Mouse (Mus musculus): ENCODE measurements at regions not wholly inside any gene's neighbourhood (a gene's known extent, or its start where the extent isn't known, plus 50 kb on each side); places are given as distances from the start of the nearest gene placed in this dataset.
A peak's percentile ranks its signal among the peaks of the same experiment; 100 is the strongest.

DNA sequence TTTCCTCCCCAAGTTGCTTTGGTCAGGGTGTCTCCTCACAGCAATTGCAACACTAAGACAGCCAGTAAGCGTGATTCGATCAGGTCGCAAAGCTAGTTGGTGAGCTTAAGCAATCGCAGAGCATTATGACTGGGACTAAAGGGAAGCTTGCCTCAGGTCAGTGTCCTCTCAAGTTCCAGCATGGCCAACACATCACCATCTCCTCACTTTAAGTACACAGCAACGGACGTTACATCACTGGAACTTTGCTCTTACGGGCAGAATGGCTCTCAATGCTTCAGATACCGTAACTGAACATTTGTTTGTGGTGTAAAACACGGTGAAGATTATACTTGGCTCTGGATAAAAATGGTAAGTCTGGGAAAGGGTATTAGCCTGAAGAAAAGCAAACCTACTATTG, 106.7 kb downstream of the Sptssa start:
- Histone ChIP-seq H3K9me3 (ENCODE audit: control insufficient read depth, low read length) (no peaks in the 10 kb centered on the region), H3K4me1 (ENCODE audit: control insufficient read depth, insufficient read depth, low read length) (no peaks in the 10 kb centered on the region), H3K4me2 (ENCODE audit: low read depth) (no peak overlapping the region), H3K4me3 (ENCODE audit: low read depth, low read length) (no peak overlapping the region), H3K9ac (ENCODE audit: low read length) (no peak overlapping the region), H3K27me3 (ENCODE audit: control insufficient read depth, insufficient read depth, low read length) (no peaks in the 10 kb centered on the region), H3K27ac (ENCODE audit: low read depth, low read length) (no peak overlapping the region), H3K36me3 (ENCODE audit: control insufficient read depth, insufficient read depth, low read length) (no peaks in the 10 kb centered on the region)
- 86% methylated on average over 9 of the region's 9 CpGs for WGBS
- ATAC-seq (ENCODE audit: insufficient read depth, low FRiP score, low TSS enrichment) (no peak), DNase-seq (ENCODE audit: low spot score) (no peak)

DNA sequence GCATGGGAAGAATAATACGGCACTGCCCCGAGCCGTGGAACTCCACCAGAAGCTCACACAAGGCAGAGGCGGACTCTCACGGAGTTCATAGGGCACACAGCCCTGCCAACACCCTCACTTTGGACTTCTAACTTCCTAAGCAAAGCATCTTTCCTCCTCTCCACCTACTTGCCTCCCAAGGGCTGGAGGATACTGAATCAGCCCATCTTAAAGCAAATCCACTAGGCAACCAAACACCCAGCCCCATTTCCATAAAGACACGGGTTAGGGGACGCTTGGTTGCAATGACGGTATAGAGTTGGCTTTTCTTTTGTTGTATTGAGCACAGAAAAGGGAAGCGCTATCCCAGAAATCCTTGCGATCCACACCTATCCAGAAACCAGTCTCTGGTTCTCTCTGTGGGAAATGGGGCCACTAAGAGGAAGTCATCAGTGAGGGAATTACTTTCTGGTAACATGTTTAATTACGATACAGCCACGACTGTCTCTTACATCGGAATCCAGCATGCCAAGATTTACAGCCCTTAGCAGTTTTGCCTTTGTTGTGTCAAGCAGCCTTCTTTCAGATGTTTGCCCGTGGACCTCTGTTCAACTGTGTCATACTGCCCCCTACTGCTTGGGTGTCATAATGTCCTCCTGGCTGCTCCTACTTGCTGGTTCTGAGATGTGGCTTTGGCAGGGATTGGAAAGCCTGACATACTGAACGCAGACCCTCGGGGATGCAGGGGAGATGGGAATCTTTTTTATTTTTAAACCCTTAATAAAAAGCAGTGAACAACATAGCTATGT, 110.4 kb downstream of the Sptssa start:
- Histone ChIP-seq H3K9me3 (ENCODE audit: control insufficient read depth, low read length) (no peaks in the 10 kb centered on the region), H3K4me2 (ENCODE audit: low read depth) (peak overlapping the region; percentile 4; the same call in 1 of the 2 replicates), H3K4me3 (ENCODE audit: low read depth, low read length) (no peak overlapping the region), H3K27me3 (ENCODE audit: control insufficient read depth, insufficient read depth, low read length) (no peaks in the 10 kb centered on the region), H3K4me1 (ENCODE audit: control insufficient read depth, insufficient read depth, low read length) (no peaks in the 10 kb centered on the region), H3K36me3 (ENCODE audit: control insufficient read depth, insufficient read depth, low read length) (no peaks in the 10 kb centered on the region), H3K27ac (ENCODE audit: low read depth, low read length) (no peak overlapping the region), H3K9ac (ENCODE audit: low read length) (no peak overlapping the region)
- peak; percentile 84 for DNase-seq (ENCODE audit: low spot score)
- no peak for ATAC-seq (ENCODE audit: insufficient read depth, low FRiP score, low TSS enrichment)
- WGBS = 32% methylated on average over 16 of the region's 16 CpGs

DNA sequence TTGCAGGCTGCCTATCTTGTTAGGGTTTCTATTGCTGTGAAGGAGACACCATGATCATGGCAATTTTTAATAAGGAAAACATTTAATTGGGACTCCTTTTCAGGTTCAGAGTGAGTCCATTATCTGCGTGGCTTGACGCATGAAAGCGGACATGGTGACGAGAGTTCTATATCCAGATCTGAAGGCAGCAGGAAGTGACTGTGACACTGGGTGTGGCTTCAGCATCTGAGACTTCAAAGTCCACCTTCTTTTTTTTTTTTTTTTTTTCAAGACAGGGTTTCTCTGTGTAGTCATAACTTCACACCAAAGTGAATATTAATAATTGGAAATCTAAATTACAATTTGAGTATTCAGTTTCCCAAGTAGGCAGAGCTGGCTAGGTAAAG, 118.1 kb downstream of the Sptssa start:
- Histone ChIP-seq H3K9me3 (ENCODE audit: control insufficient read depth, low read length) (no peaks in the 10 kb centered on the region), H3K27me3 (ENCODE audit: control insufficient read depth, insufficient read depth, low read length) (no peaks in the 10 kb centered on the region), H3K36me3 (ENCODE audit: control insufficient read depth, insufficient read depth, low read length) (no peaks in the 10 kb centered on the region), H3K4me2 (ENCODE audit: low read depth) (no peak overlapping the region), H3K4me1 (ENCODE audit: control insufficient read depth, insufficient read depth, low read length) (peaks cover 5% of the 10 kb centered on the region; the same call in 1 of the 2 replicates), H3K27ac (ENCODE audit: low read depth, low read length) (no peak overlapping the region), H3K9ac (ENCODE audit: low read length) (no peak overlapping the region), H3K4me3 (ENCODE audit: low read depth, low read length) (no peak overlapping the region)
- ATAC-seq (ENCODE audit: insufficient read depth, low FRiP score, low TSS enrichment) (no peak), DNase-seq (ENCODE audit: low spot score) (no peak)
- 92% methylated on average over 4 of the region's 4 CpGs for WGBS

DNA sequence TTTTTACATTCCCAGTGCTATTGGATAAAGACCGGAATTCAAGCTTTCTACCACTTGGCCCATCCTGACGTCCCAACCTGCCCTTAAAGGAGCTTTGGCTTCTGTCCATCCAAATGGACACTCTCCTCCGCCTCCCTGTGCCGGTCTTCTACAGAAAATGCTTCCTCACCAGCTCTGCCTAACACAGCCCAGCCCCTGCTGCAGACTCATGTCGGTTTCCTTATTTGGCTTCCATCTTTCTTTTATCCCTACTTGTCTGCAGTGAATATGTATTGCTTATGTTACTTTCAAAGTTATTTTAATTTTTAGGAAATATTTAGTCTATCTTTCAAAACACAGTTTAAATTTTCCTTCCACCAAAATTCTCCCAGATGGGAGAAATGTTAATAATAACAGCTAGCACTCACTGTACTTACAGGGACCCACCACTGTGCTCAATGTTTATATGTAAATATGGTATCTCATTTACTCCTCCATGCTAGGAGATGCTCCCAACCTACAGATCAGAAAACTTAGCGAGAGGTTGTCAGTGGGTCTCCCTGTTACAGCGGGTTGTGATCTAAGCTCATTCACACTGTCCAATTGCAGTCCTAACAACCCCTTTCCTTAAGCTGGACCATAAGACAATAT, 118.6 kb downstream of the Sptssa start:
- Histone ChIP-seq H3K4me2 (ENCODE audit: low read depth) (no peak overlapping the region), H3K9ac (ENCODE audit: low read length) (no peak overlapping the region), H3K36me3 (ENCODE audit: control insufficient read depth, insufficient read depth, low read length) (no peaks in the 10 kb centered on the region), H3K27me3 (ENCODE audit: control insufficient read depth, insufficient read depth, low read length) (no peaks in the 10 kb centered on the region), H3K4me1 (ENCODE audit: control insufficient read depth, insufficient read depth, low read length) (peaks cover 5% of the 10 kb centered on the region; the same call in 1 of the 2 replicates), H3K27ac (ENCODE audit: low read depth, low read length) (no peak overlapping the region), H3K4me3 (ENCODE audit: low read depth, low read length) (no peak overlapping the region), H3K9me3 (ENCODE audit: control insufficient read depth, low read length) (no peaks in the 10 kb centered on the region)
- DNase-seq (ENCODE audit: low spot score) (no peak), ATAC-seq (ENCODE audit: insufficient read depth, low FRiP score, low TSS enrichment) (no peak)
- 90% methylated on average over 7 of the region's 7 CpGs for WGBS

DNA sequence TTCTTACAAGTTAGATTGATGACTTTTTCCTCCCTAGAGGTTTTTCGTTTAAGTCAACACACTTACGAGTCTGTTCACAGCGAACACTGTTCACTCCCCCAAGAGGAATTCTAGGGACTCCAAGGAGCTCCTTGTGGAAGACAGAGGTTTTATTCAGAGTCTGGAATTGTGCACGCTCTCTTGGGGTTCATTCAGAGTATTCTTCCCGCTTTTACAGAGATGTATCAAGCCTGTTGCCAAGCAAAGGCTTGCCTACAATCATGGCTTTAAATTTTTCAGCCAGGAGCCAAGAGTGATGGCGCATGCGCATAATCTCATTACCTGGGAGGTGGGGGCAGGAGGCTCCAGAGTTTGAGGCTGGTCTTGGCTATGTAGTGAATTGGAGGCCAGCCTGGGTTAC, 119.4 kb downstream of the Sptssa start:
- Histone ChIP-seq H3K4me1 (ENCODE audit: control insufficient read depth, insufficient read depth, low read length) (peaks cover 5% of the 10 kb centered on the region; the same call in 1 of the 2 replicates), H3K9me3 (ENCODE audit: control insufficient read depth, low read length) (no peaks in the 10 kb centered on the region), H3K4me2 (ENCODE audit: low read depth) (no peak overlapping the region), H3K36me3 (ENCODE audit: control insufficient read depth, insufficient read depth, low read length) (no peaks in the 10 kb centered on the region), H3K27ac (ENCODE audit: low read depth, low read length) (0 out of 2 replicates have a peak overlapping the region, but pooled peaks have one; percentile 39), H3K9ac (ENCODE audit: low read length) (no peak overlapping the region), H3K27me3 (ENCODE audit: control insufficient read depth, insufficient read depth, low read length) (no peaks in the 10 kb centered on the region), H3K4me3 (ENCODE audit: low read depth, low read length) (no peak overlapping the region)
- no peak for DNase-seq (ENCODE audit: low spot score)
- ATAC-seq (ENCODE audit: insufficient read depth, low FRiP score, low TSS enrichment) = no peak
- 60% methylated on average over 7 of the region's 7 CpGs for WGBS

DNA sequence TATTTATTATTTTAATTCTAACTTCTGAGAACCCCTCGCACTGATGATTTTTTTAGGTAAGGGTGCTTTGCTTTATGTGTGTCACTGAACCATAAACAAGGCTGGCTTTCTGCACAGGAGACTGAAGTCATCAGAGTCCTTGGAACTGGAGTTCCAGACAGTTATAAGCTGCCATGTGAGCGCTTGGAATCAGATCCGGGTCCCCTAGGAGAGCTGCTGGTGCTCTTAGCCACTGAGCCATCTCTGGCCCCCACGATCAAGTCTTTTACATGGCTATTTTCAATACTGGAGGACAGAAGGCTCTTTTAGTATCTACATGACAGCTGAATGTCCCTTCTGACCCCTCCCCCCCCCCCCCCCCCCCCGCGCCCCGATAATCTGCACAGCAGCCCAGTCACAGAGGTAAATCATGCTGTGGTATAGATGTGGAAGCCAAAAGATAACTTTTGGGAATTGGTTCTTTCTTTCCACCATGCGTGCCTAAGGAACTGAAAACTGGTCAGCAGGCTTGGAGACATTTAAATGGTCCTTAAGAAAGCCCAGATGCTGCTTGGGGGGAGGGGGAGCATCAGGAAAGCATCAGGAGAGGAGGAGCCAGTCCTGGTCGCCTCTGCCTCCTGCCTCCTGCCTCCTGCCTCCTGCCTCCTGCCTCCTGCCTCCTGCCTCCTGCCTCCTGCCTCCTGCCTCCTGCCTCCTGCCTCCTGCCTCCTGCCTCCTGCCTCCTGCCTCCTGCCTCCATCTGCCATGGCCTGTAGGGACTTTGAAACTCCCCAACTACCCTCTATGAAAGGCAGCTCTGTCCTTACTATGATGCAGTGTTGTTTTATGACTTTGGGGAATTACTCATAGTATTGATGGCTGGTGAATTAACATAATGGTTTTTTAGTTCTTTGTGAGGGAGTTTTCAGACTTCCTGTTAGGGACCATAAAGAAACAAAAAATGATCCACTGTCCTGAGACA, 120.5 kb downstream of the Sptssa start:
- WGBS = 40% methylated on average over 7 of the region's 9 CpGs
- no peak overlapping the region for H3K4me3 ChIP-seq (ENCODE audit: low read depth, low read length)
- H3K9ac ChIP-seq (ENCODE audit: low read length) = no peak overlapping the region
- H3K4me2 ChIP-seq (ENCODE audit: low read depth) = no peak overlapping the region
- no peaks in the 10 kb centered on the region for H3K9me3 ChIP-seq (ENCODE audit: control insufficient read depth, low read length)
- peaks cover 5% of the 10 kb centered on the region; the same call in 1 of the 2 replicates for H3K4me1 ChIP-seq (ENCODE audit: control insufficient read depth, insufficient read depth, low read length)
- no peaks in the 10 kb centered on the region for H3K27me3 ChIP-seq (ENCODE audit: control insufficient read depth, insufficient read depth, low read length)
- ATAC-seq (ENCODE audit: insufficient read depth, low FRiP score, low TSS enrichment) (no peak; the same call in 1 of the 2 replicates), DNase-seq (ENCODE audit: low spot score) (peak; percentile 50)
- peak overlapping the region; percentile 24; the same call in 1 of the 2 replicates for H3K27ac ChIP-seq (ENCODE audit: low read depth, low read length)
- no peaks in the 10 kb centered on the region for H3K36me3 ChIP-seq (ENCODE audit: control insufficient read depth, insufficient read depth, low read length)

DNA sequence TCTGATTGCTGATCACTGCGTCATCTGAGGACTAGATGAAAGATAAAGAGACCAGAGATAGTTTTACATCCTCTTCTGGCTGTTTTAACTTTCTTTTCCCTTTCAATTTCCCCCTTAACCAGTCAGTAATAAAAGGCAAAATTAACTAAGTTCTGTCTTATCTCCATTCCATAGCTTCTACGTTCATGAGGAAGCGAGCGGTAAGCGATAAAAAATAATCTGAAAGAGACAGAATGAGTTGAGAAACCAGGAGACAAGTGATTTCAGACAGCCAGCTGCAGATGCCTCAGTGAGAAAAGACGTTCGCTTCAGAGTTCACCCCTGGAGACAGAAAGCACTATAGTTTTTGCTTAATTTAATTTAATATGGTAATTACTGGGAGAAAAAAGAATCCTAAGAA, 121.5 kb downstream of the Sptssa start:
- Histone ChIP-seq H3K27me3 (ENCODE audit: control insufficient read depth, insufficient read depth, low read length) (no peaks in the 10 kb centered on the region), H3K4me1 (ENCODE audit: control insufficient read depth, insufficient read depth, low read length) (peaks cover 5% of the 10 kb centered on the region; the same call in 1 of the 2 replicates), H3K4me3 (ENCODE audit: low read depth, low read length) (no peak overlapping the region), H3K9me3 (ENCODE audit: control insufficient read depth, low read length) (no peaks in the 10 kb centered on the region), H3K4me2 (ENCODE audit: low read depth) (no peak overlapping the region), H3K36me3 (ENCODE audit: control insufficient read depth, insufficient read depth, low read length) (no peaks in the 10 kb centered on the region), H3K9ac (ENCODE audit: low read length) (no peak overlapping the region), H3K27ac (ENCODE audit: low read depth, low read length) (no peak overlapping the region)
- no peak for ATAC-seq (ENCODE audit: insufficient read depth, low FRiP score, low TSS enrichment)
- WGBS = 69% methylated on average over 7 of the region's 7 CpGs
- DNase-seq (ENCODE audit: low spot score) = no peak

DNA sequence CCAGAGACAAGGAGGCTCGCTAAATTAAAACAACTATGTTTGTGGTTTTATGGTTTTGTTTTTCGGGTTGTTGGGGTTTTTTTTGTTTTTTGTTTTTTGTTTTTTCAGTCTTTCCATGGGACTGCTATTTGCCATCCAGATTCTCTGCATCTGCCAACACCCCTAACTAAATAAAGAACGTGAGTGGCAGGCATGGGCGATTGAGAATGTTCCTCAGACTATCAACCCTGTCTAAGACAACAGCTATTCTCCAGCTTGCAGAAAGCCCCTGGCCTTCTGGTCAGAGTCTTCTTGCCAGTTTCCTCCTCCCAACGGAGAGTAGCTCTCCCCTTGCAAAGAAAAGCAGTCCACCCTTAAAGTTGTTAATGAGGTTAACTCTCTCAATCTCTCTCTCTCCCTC, 123.2 kb downstream of the Sptssa start:
- Histone ChIP-seq H3K9me3 (ENCODE audit: control insufficient read depth, low read length) (no peaks in the 10 kb centered on the region), H3K27ac (ENCODE audit: low read depth, low read length) (no peak overlapping the region), H3K36me3 (ENCODE audit: control insufficient read depth, insufficient read depth, low read length) (no peaks in the 10 kb centered on the region), H3K9ac (ENCODE audit: low read length) (no peak overlapping the region), H3K4me3 (ENCODE audit: low read depth, low read length) (no peak overlapping the region), H3K4me2 (ENCODE audit: low read depth) (no peak overlapping the region), H3K27me3 (ENCODE audit: control insufficient read depth, insufficient read depth, low read length) (no peaks in the 10 kb centered on the region), H3K4me1 (ENCODE audit: control insufficient read depth, insufficient read depth, low read length) (peaks cover 5% of the 10 kb centered on the region; the same call in 1 of the 2 replicates)
- ATAC-seq (ENCODE audit: insufficient read depth, low FRiP score, low TSS enrichment) (no peak), DNase-seq (ENCODE audit: low spot score) (no peak)
- WGBS = 52% methylated on average over 5 of the region's 5 CpGs
